Mouse (Mus musculus): ENCODE results near the gene Whamm.

DNA sequence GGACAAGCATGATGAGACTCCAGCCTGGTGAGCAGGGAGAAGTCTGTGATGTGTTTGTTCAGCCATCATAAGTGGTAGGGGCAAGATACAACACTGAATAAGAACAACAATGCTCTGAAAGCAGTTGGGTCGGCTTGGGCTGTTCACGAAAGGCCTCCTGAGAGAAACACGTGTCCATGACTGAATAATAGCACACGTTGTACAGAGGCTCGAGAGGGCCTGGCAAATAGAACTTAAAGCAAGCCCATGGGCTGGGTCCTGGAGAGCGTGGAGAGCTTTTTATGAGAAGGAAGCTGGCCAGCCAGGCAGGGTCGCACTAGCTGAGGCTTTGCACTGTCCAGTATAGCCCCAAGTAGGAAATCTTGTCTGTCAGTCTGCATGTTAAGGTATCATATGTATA, 7.3 kb downstream of the Whamm start:
- TF ChIP-seq TBP (conservative IDR thresholded peaks at IDR 0.05; ENCODE audit: low read depth, low read length) (no peak), ZNF384 (IDR thresholded peaks at IDR 0.05; ENCODE audit: low read depth, low read length) (no peak), CHD2 (IDR thresholded peaks at IDR 0.05; ENCODE audit: low read length) (no peak), BHLHE40 (IDR thresholded peaks at IDR 0.05; ENCODE audit: low read depth, low read length) (no peak), RAD21 (IDR thresholded peaks at IDR 0.05; ENCODE audit: low read depth, low read length) (no peak), POLR2A (IDR thresholded peaks at IDR 0.05; ENCODE audit: low read depth, low read length) (no peak), TCF12 (IDR thresholded peaks at IDR 0.05; ENCODE audit: low read depth, low read length) (no peak)

Measured in CH12.LX (cell line).